Mouse (Mus musculus) adrenal gland, postnatal 14 days (tissue): ENCODE results near the gene Cngb1. TPM values are rescaled to one million over a fixed set of nuclear protein-coding genes. Genes with fewer than 3 reads are reported as not detected.
A peak's percentile ranks its signal among the peaks of the same experiment; 100 is the strongest.

Experiments
- DNase-seq: peaks from one replicate; pipeline ENCODE4 v3.0.0; 2021; ENCODE audit warnings: mixed read lengths
- long read RNA-seq, 2 experiments: library from polyadenylated mRNA; stranded (forward); transcript quantifications; one replicate each; pipeline ENCODE4 v2.0.0; 2021
- total RNA-seq: library from RNA; stranded (reverse); gene quantifications from 2 replicates; pipeline ENCODE4 v1.2.3, GENCODE M21; 2021

Cngb1 gene
- 1.0 and 2.0 TPM in 2 replicates for total RNA-seq
- long read RNA-seq, experiment 1, partial matches to known transcripts, result 0 of 2 reads
- long read RNA-seq, experiment 1, other reads (novel, unspliced or antisense), result 0 of 2 reads
- long read RNA-seq, experiment 2, partial matches to known transcripts, result 0 of 3 reads
- long read RNA-seq, experiment 2, other reads (novel, unspliced or antisense), result 0 of 3 reads

DNA sequence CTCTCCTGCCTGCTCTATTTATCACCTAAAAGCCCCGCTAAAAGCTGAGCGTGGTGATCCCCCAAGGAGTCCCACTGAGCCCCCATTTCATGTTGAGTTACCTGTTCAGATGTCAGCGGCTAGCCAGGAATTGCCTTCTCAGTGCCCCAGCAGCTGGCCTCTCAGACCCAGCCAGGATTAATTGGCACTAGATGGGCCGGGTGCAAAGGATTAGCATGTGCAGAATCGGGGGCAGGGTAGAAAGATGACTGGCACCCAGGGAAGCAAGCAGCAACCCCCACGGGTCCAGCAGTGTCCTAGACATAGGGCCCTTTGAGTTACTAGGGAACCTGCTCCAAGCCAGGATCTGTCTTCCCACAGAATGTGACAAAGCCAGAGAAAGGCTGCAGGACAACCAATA, at the start of gene Cngb1:
Cngb1 (minus strand) TSS at position 155 of the 400 bp plus-strand sequence.
- no peak for DNase-seq

DNA sequence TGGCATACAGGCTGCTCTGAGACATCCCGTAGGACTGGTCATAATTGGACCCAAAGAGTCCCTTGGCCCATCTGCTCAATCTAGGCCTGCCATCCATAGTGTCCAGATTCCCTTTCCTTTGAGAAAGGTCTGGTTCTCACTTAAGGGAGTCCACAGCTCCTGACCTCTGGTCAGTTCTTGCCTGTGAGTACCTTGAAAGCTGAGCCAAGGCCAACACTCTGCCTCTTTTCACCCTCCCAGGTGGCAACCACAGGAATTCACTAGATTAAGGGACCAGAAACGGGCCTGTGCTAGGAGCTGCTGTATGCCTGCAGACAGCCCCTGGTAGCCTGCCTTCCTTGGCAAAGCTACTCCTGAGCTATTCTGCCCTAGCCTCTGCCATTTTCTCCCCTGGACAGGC, 48.2 kb upstream of the Cngb1 start:
- no peak for DNase-seq

DNA sequence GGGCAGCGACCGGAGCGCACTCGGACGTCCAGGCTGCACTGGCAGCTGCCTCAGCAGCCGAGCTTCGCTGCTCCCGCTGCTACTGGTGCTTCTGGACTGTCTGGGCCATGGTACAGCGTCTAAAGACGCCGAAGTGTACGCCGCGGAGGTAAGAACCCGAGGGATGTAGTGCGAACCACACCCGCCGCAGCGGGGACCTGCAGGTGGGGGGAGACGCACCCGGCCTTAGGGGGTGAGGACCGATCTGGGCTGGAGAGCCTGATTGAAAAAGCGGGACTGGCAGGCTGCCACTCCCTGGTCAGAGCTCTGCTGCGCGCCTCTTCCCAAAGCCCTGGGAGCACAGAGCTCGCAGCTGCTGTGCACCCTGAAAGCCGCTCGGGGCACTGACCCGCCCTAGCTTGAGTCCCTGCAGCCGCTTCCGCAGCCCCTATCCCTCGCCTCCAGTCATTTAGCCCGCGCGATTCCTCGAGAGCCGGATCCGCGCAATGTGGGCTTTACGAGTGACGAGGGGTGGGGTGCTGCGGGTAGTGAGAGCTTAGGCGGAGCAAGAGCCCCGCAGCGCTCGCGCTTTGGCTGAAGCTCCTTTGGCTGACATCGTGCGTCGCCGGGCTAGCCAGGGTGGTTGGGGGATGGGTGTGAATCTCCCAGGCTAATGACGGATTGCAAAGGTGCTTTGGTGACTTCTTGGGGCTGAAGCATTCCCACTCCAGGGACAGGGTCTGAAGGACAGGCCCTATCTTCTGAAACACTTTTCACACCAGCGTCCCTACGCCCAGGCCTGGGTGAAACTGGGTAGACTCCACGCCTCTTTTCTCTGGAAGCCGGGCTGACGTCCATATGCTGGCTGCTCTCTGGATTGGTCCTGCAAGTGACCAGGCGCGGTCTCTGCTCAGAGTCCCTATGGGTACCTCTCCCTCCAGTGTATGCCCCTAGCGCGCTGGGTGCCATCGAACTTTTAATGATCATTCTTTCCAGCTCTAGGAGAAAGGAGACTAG, 46.8 kb upstream of the Cngb1 start:
- peak; percentile 61 for DNase-seq

DNA sequence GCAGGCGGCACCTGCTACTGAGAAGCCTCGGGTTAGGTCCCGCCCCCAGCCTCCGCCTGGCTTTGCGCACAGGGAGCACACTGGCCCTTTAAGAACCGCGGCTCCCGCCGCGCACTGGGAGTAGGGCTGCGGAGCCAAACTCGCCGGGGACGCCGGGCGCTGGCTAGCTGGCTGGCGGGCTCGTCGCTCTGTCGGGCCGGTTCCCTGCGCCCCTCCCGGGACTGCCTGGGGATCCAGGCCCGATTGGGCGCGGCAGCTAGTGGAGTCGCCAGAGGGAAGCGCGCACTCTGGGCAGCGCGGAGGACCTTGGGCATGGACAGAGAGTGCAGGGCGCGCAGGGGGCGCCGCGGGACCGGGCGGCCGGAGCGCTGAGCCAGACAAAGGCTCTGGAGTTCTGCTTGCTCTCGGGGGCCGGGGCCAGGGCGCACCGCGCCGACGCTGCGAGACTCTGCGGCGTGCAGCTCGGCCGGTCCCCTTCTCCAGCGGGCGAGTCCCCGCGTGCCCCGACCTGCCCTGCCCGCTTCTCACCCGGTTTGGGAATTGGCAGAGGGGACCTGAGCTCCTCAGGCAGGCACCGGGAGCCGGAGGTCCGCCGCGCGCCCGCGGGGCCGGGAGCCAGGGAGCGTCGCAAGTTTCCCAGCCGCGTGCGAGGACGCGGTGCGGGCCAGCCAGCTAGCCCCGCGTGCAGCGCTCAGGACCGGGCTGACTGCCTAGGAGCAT, 45.9 kb upstream of the Cngb1 start, which contains the start of gene Mmp15:
Mmp15 (plus strand) TSS at position 118 of the 720 bp plus-strand sequence.
- peak; percentile 84 for DNase-seq

DNA sequence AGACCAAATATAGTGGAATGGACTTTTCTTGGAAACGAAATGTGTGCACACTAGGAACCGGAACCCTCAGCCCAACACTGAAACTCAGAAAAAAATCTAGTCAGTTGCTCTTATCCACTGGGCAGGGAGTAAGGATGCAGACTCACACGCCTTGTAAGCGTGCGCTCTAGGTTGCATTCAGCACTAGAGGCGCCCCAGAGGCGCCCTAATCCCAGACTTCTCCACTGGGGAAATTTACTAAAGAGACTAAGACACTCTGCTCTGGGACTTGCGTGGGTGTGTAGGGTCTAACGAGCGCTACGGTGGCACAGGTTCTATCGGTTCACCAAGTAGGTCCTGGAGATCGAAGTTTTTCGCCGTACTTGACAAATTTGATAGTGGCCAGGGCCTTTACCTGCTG, 45.1 kb upstream of the Cngb1 start:
- DNase-seq, result no peak

DNA sequence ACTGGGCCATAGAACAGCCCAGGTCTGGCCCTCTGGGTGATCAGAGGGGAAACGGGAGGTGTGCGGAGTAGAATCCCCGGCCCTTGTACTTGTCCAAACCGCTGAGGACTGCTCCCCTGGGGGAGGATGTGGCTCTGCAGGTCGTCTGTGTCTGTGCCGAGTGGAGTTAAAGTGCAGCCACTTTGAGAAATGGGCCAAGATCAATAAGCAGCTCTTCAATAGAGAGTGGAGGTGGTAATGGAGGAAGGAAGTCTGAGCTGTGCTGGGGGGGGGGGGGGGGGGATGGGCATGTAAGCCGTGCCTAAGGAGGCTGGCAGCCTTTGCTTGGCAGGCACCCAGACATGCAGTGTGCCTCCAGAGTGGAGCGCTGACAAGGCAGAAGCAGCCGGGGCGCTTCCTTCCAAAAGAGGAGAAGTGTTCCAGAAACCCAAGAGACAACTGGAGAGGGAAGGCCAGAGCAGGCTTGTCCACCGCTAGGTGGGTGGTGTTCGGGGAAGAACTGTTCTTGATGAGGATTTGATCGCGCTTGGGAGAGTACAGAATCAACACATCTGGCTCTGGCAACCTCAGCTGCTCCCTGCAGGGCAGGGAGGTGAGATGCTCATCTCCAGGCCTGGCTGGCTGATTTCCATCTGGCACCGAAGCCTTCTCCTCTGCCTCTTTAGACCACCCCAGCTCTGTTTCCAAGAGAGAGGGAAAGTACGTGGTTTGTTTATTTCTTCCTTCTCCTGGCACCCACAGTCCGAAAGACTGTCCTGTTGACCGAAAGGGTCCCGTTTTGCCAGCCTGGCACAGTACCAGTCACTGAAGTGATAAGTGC, 42.6 kb upstream of the Cngb1 start:
- peak; percentile 75 for DNase-seq

DNA sequence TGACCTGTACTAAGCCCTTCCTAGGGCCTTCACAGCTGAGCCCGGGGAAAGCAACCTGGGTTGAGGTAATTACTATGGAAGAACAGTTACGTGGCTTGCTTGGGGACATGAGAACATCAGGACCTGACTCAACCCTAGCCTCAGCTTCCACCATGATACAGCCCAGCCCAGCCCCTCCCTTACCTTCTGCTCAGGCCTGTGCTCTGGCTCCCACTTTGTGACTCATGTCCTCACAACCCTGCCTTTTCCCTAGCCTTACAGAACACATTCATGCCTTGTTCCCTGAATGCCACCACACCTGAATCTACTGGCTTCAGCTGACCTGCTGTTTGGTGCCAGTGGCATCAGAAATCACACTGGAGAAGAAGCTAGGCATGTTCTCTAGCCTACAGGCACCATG, 42.0 kb upstream of the Cngb1 start:
- no peak for DNase-seq

DNA sequence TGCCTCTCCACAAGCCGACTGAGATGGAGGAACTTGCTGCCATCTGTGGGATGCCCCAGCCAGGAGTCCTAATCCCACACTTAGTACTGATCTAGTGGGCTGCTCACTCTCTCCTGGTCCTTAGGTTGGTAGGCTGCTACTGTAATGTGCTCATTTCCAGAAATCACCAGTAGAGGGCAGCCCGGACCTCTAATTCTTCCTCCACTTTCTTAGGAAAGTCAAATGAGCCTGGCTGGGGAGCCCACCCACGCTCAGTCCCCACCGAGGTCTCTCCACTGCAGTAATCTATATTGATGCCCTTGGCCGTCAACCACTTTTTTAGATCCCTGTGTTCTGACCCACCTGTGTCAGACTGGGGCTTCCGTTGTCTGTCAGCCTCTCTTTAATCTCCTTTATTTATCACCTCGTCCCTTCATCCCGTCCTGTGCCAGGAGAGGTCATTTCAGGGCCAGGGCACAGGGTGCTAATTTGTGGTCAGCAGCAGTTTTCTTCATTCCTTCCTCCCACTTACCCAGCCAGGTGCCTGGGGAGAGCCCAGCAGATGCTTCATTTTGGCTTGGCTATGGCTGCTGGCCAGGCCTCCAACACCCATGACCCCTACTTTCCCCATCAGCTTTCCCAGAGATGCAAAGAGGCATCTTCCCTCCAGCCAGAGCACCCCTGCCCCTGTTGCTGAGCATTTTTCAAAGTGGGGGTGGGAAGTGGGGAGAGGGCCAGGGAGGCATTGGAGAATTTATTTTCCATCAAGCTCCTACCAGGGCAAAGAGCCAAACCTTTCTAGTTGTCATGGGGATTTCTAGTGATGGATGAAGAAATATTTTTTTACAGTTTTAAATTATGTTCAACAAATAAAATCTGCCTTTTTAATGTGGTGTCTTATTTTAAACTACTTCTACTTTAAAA, 40.5 kb upstream of the Cngb1 start:
- DNase-seq, result peak; percentile 77

DNA sequence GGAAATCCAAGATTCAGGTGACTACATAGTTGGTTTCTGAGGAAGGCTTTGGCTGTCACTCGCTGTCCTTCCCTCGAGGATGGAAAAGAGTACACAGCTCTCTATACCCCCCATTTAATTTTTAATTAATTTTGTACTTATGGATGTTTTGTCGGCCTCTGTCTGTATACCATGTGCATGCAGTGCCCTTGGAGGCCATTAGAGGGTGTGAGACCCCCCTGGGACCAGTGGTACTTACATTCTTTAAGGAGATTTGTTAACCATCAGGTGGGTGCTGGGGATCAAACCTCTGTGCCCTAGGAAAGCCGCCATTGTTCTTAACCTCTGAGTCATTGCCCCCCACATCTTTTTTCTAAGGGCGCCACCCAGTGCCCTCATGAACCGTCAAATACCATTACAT, 38.3 kb upstream of the Cngb1 start:
- DNase-seq, result no peak

DNA sequence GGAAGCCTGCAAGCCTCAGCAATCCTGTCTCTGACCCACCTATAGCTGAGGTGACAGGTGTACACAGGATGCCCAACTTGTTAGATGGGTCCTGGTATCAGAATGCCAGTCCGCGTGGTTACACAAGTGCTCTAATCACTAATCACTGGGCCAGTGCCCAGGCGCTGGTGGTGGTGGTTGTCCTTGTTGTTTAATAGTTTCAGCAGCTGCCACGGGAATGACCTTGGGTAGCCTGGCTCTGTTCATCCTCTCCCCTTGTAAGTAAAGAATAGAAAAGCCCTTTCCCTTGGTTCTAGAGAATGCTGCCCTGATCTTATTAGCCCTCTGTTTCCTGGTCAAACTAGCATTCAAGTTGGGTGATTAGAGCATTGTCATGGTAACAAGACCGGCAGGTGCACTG, 35.3 kb upstream of the Cngb1 start:
- DNase-seq, result peak; percentile 63

DNA sequence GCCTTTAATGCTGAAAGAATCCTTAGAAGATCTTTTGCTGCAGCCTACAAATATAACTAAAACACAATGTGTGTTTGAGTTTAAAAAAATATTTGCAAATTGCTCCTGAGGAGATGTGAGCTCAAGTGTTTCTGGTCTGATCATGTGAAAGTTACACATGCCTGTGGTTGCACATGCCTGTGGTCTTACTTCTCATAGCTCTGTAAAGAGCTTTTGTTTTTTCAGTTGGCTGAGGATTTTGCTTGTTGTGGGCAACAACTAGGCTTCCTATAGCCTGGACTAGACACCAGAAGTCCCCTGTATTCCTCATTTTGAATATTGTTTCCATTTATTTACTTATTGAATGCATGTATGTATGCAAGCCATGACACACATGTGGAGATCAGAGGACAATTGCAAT, 30.0 kb upstream of the Cngb1 start:
- DNase-seq, result no peak

DNA sequence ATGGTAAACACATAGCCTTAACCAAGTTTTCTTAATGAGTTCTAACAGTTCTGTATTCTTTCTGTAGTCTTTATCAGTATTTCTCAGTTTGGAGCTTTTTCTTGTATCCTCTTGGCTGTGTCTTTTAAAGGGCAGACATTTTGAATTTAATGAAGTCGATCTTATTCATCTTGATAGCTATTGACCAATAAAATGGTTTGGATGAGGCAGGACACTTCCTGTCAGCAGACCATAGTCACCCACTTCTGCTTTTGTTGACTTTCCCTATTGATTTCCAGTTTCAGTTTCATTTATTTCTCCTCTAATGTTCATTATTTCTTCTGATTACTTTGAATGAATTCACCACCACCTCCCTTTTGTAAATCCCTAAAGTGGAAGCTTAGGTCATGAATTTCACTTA, 29.3 kb upstream of the Cngb1 start:
- no peak for DNase-seq

DNA sequence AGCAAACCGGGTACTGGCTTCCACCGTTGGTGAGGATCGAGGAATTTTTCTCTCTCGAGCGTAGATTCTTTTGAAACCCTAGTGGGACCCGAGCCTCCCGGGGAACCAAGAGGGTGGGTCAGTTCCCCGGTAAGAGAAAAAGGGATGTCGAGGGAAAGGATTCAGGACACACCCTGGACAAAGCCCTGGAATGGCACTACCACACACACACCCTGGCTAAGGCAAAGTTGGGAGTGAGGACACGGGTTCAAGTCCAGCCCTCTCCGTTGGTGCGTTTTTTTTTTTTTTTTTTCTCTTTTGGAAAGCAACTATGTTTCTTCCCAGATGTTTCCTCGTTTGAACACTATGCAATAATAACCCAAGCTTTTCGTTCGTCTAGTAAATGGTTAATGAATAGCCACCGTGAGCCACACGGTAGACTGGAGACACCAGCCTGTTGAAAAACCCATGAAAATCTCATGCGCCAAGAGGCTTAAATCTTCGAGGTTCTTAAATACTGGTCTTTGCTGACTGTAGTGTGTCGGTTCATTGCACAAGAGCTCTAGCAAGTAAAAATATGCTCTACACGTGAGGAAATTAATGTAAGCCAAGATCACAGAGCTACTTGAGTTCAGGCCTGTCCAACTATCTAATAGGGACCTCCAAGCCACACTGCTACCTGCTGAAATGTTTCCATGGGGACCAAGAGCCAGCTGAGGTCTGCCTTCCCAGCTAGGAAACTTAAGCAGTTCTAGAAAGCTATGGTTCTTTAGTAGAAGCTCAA, 26.2 kb upstream of the Cngb1 start:
- DNase-seq, result no peak

DNA sequence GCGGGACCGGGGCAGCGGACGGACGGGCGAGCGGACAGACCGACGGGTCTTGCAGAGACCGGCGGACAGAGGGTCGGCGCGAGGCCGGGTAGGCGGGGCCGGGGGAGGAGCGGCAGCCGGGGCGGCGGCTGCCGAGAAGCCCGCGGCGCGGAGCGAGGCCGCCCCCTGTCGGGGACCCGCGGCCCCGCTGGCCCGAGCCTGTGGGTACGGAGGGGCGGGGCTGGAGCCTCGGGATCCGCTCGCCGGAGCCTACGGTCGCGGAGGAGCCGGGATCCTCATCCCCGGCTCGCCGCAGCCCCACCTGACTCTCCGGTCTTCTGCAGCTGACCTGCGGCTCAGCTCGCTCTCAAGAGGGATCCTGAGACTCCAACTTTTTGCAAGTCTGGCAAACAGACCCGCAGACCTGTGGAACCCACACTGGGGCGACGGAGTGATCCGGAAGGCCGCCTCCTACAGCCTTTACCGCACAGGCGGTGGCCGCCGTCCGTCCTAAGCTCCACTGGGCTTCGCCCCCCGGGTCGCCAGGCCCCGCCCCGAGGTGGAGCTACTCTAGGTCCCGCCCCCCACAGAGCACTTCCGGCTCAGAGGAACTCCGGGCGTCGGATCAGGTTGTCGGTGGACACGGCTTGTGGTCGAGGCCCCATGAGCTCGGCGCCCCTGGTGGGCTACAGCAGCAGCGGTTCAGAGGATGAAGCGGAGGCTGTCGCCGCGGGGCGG, 25.5 kb upstream of the Cngb1 start, which contains the start of the genes Zfp319 and Usb1:
Zfp319 (minus strand) TSS at position 231 of the 717 bp plus-strand sequence.
Usb1 (plus strand) TSS at position 565 of the 717 bp plus-strand sequence.
- peak; percentile 98 for DNase-seq

DNA sequence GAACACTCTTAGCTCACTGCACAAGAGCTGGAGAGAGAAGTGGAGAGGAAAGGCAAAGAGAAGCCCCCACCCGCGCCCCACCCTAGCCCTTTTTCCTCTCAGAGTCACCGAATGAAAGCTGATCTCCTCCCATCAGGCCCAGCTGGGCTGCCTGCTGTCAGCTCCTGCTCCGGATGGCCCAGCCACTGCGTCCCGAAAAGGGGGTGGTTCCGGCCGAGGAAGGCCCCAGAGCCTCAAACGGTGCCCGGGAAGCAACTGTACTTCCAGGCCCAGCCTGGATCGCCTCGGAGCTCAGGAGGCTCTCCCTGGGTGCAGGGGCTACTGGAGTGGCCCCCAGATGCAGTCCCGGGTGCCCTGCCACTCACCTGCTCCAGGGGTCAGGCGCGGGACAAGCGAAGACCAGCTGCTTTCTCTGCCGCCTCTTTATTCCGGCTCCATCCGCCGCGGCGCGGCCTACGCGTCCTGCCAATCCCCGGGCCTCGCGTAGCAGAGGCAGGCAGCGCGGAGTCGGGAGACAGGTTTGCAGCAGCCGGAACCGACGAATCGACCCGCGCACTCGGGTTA, 24.9 kb upstream of the Cngb1 start:
- peak; percentile 84 for DNase-seq

DNA sequence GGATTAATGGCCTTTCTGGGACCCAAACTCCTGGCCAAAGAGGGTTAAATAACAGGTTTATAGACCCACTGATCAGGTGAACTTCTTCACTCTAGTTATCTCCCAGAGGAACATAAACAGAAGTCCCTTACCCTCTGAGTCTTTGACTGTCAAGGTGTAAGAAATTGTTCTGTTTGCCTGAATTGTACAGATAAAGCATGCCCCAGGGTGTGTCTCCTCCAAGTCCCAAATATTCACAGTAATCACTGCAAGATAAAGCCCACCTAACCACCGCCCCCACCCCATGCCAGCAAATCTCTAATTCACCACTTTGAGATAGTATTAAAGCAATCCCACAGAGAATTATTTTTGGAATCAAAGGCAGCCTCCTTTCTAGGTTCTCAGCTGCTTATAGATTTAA, 24.0 kb upstream of the Cngb1 start:
- DNase-seq, result no peak

DNA sequence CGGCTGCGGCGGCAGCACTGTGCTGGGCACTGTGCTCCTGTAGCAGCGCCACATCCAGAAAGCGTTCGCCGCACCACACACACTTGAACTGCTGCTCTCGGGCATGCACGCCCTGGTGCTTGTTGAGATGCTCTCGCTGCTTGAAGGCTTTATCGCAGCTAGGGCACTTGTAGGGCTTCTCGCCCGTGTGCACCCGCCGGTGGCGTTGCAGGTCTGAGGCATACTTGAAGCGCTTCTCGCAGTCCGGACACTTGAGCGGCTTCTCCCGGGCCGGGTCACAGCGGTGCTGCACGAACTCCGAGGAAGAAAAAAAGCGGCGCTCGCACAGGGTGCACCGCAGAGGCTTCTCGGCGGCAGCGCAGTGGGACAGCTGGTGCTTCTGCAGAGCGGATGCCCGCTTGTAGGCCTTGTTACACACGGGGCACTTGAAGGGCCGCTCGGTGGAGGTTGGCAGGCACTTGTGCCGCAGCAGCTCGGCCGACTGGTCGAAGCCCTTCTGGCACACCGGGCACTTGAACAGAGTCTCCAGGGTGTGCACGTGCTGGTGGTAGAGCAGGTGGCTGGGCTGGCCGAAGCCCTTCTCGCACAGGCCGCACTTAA, 21.6 kb upstream of the Cngb1 start:
- no peak for DNase-seq

DNA sequence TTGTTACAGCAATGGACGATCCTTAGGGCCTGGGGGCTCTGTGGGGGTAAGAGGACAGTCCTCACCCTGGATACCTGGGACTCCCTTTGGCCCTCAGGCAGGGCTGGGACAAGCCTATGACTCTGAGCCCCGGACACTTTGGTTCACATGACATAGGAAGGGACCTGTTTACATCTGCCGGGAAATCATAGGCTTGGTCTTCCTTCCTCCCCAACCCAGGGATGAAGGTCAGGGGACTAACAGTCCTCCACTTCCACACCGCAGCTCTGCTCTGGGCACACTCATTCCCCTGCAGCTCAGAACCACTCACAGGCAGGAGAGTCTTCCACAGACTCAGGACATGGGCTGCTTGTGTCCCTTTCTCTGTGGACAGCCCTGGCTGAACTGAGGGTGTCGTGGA, 20.4 kb upstream of the Cngb1 start:
- DNase-seq, result no peak
